Mouse (Mus musculus) stomach, postnatal 0 days (tissue): ENCODE data around the gene Aven.

ENCODE experiments used
- CTCF ChIP-seq: IDR thresholded peaks from 2 replicates; pipeline ENCODE4 v1.5.1; 2016; ENCODE audit warnings: antibody characterized with exemption, low read depth, mild to moderate bottlenecking, moderate library complexity
- EP300 ChIP-seq: optimal IDR thresholded peaks from 2 replicates; pipeline ENCODE3; 2016; ENCODE audit warnings: antibody characterized with exemption

- TF ChIP-seq CTCF (no peak), EP300 (no peak)
Observed at GRCm38 (mm10) chr2:112445511-112445910, 47.3 kb upstream of the Aven start.
